10 mouse cellular contexts compared by ENCODE assay signal in genomic region chr1:189495386-189496150, GRCm38 (mm10).
DNase-seq lines count a peak whose midpoint lies in the region; ATAC-seq lines count a peak whose summit lies in the region.
"Had no signal": no experiment of that assay in that cellular context is flagged by ENCODE, and none has a peak within 500 bp of the region (broad histone marks: within the 10 kb centered on the region; RNA-seq: fewer than 3 reads in every experiment).

No protein-coding gene starts in this region.

- intact Hi-C loops in heart, postnatal 36 days (cut with DNase I): no loop called here

- H3K36me3 ChIP-seq in limb, embryonic 12.5 days: no peaks in the 10 kb centered on the region
- H3K36me3 ChIP-seq in limb, embryonic 10.5 days: no peaks in the 10 kb centered on the region
- H3K36me3 ChIP-seq: limb, embryonic 15.5 days had no signal

- ATAC-seq in limb, embryonic 12.5 days (ENCODE audit: insufficient number of reproducible peaks, insufficient read depth, low FRiP score, low TSS enrichment, low read depth): no peak
- ATAC-seq: Patski had no signal

- H3K4me3 ChIP-seq in limb, embryonic 12.5 days (replicated peaks): no peak overlapping the region
- no peak overlapping the region for H3K4me3 ChIP-seq in limb, embryonic 10.5 days
- H3K4me3 ChIP-seq: limb, embryonic 15.5 days had no signal

- H3K9ac ChIP-seq in limb, embryonic 12.5 days (replicated peaks): no peak overlapping the region
- H3K9ac ChIP-seq: limb, embryonic 15.5 days had no signal

- H3K4me2 ChIP-seq in limb, embryonic 12.5 days: no peak overlapping the region
- H3K4me2 ChIP-seq: limb, embryonic 15.5 days had no signal

- H3K27ac ChIP-seq in limb, embryonic 12.5 days: 0 out of 2 replicates have a peak overlapping the region, but pooled peaks have one; percentile 50
- H3K27ac ChIP-seq in limb, embryonic 10.5 days: no peak overlapping the region
- H3K27ac ChIP-seq: limb, embryonic 15.5 days had no signal

- H3K4me1 ChIP-seq in limb, embryonic 12.5 days (replicated peaks): peaks cover 15% of the 10 kb centered on the region; the same call in 1 of the 2 replicates
- no peaks in the 10 kb centered on the region for H3K4me1 ChIP-seq in limb, embryonic 10.5 days

- no peaks in the 10 kb centered on the region for H3K9me3 ChIP-seq in limb, embryonic 12.5 days
- H3K9me3 ChIP-seq in limb, embryonic 10.5 days (replicated peaks): no peaks in the 10 kb centered on the region
- H3K9me3 ChIP-seq: limb, embryonic 15.5 days had no signal

- DNase-seq in limb, embryonic 10.5 days (ENCODE audit: low spot score): no peak
- DNase-seq in heart, postnatal 36 days: peak; percentile 23 to 47
- DNase-seq in layer of hippocampus, postnatal 10 days (ENCODE audit: low spot score in 2 of 2): peak; percentile 24 to 31
- peak; percentile 37 for DNase-seq in ovary, adult 18-20 months (ENCODE audit: low spot score)
- no peak for DNase-seq in spleen, postnatal 14 days (ENCODE audit: low spot score in 2 of 2)
- DNase-seq in adrenal gland, postnatal 10 days: no peak
- no peak for DNase-seq in liver

- H3K27me3 ChIP-seq in limb, embryonic 12.5 days: no peaks in the 10 kb centered on the region
- no peaks in the 10 kb centered on the region for H3K27me3 ChIP-seq in limb, embryonic 10.5 days (ENCODE audit: low read depth, poor library complexity, severe bottlenecking)
- H3K27me3 ChIP-seq: limb, embryonic 15.5 days had no signal

- 81% methylated on average over 11 of the region's 11 CpGs for WGBS in limb, embryonic 12.5 days
- WGBS in limb, embryonic 10.5 days: 86% methylated on average over 11 of the region's 11 CpGs

Comparison
In these comparisons a context has a peak if more than half of its experiments do, and no peak if none do; other contexts are left out.
1. DNase-seq: peak in heart, postnatal 36 days (2 of 2), layer of hippocampus, postnatal 10 days (2 of 2) and ovary, adult 18-20 months (single experiment); none in limb, embryonic 10.5 days (single experiment), spleen, postnatal 14 days (0 of 2), adrenal gland, postnatal 10 days (single experiment) and liver (single experiment).